Mouse (Mus musculus): ENCODE measurements around the gene Atxn2l.

Gene Atxn2l

DNA sequence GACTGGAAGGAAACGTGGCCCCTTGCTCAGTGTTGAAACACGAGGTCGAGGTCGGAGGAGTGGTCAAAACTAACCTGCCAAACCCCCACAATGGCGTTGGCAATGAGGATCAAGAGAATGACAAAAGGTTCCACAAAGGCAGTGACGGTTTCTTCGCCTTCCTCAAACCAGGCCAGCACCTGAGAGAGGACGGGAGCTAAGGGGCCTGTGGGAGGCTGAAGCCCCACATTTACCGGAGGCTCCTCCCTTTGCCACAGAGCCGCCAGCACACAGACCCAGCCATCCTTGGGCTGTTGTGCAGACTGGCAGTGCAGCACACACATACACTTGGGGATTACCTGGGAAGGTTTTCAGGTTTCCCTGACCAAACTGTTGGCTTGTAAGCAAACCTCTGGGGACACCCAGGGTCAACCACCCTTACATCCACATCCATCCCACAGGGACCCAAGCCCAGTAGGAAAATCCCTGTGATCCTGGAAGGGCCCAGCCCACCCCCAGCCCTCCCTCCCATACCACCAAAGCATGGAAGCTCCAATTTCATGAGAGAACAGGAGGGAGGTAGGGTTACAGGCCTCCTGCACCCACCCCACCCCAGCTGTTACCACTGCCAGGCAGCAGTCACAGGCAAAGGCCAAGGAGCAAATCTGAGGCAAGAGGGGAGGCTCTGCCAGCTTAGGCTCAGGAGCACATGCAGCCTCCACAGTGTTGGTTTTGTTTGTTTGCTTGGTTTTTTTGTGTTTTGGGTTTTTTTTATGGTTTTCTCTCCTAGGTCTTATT lies 42.4 kb downstream of the Atxn2l start:
- no peak for DNase-seq

GRCm38 (mm10) chr7:126458844-126459618 lies 44.2 kb downstream of the Atxn2l start:
- DNase-seq = no peak

GRCm38 (mm10) chr7:126458225-126458624 lies 45.0 kb downstream of the Atxn2l start:
- DNase-seq = no peak

DNA sequence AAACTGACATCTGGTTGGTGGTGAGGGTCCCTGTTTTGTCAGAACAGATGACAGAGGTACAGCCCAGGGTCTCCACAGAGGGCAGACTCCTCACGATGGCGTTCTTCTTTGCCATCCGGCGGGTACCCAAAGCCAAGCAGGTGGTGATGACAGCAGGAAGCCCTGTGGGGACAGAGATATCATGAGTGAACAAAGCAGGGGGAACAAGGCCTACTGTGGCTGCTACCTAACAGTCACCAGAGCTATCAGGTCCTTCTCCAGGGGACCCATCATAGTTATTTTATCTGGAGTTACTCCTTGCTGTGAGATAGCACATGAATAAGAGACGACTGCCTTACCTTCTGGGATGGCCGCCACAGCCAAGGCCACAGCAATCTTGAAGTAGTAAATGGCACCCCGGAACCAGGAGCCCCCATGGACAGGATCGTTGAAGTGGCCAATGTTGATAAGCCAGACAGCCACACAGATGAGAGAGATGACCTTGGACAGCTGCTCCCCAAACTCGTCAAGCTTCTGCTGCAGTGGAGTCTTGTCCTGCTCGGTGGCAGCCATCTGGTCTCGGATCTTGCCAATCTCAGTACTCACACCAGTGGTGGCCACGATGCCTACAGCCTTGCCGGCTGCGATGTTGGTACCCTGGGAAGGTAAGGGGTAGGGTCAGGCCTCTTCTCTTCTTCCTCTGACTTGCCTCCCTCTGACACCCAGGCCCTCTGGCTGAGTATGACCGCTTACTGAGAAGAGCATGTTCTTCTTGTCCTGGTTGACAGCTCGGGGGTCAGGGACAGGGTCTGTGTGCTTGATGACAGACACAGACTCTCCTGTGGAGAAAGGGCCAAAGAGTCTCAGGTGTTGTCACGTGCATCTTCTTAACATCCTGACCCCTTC lies 46.6 kb downstream of the Atxn2l start:
- no peak for DNase-seq

- DNase-seq = no peak
These were observed 48.0 kb downstream of the Atxn2l start for GRCm38 (mm10) chr7:126455242-126455641.

- DNase-seq = no peak
These were observed 49.4 kb downstream of the Atxn2l start for GRCm38 (mm10) chr7:126453861-126454260.

DNA sequence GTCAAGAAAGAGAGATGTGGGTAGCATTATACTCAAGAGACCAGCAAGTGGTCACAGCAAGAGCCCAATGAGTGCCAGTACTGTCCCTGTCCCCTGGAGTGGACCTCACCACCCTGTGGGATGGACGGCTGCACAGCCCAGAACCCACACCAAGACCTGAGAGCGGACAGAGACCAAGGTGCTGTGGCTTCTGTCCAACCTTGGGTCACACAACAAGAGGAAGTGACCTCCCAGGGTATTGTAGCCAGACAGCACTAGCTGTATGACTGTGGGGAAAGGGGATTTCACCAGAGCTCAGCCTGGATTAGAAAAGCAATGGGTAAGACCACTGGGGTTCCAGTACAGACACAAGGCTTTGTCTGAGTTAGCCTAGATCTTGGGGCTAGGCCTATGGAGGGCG lies 51.0 kb downstream of the Atxn2l start:
- DNase-seq = no peak

- no peak for DNase-seq
These were observed 52.6 kb downstream of the Atxn2l start for GRCm38 (mm10) chr7:126450641-126451040.

DNA sequence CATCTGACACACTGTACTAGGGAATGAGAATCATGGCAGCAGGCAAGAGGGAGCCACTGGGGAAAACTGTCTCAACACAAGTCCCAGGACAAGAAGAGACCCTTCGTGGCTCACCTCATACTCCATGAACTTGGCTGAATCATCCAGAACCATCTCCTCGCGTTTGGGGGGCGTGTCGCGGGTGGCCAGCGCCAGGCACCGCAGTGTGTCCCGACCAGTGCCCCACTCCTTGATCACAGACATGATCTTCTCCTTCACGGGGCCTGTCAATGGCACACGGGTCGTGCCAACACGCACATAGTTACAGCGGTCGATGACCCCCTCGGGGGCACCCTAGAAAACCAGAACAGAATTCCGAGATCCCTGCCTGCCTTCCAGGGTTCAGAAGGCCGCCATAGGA lies 53.2 kb downstream of the Atxn2l start:
- no peak for DNase-seq

GRCm38 (mm10) chr7:126448481-126448880 lies 54.8 kb downstream of the Atxn2l start:
- DNase-seq = no peak

- DNase-seq = no peak
These were observed 57.0 kb downstream of the Atxn2l start for GRCm38 (mm10) chr7:126446217-126446616.

DNA sequence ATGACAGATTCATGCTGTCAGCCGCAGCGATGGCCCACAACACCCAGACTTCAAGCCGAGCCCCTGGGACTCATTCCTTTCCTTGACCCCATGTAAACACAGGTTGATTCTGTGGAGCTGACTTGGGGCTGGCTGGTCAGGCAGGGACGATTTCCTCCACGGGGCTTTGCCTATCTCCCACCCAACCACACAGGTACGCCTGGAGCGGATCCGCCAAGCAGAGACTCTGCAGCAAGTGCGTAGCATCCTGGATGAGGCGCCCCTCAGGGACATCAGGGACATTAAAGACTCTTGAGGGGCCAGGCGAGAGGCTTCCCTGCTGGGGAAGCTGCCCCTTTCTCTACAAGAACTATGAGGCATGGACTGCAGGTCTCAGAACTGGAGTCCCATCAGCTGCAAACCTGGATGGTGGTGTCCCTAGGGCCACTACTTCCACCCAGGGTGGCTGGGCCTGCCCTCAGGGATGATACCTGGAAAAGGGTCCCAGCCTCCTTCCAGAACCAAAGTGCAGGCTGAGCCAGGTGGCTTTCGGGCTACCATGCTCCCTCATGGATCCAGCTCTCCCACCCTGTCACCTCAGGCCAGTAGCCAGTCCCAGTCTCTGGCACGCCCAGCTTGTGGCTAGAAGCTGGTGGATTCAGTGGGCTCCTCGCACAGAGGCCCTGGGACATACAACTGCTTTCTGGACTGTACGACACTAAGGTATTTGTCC lies 58.0 kb downstream of the Atxn2l start:
- no peak for DNase-seq

GRCm38 (mm10) chr7:126444536-126444935 lies 58.7 kb downstream of the Atxn2l start:
- no peak for DNase-seq

- no peak for DNase-seq
These were observed 59.2 kb downstream of the Atxn2l start for GRCm38 (mm10) chr7:126443997-126444396.

Measured in thymus, postnatal 4 days (tissue).